Mouse (Mus musculus) ES-E14 (cell line): ENCODE measurements around the gene Glb1l3. TPM values are rescaled to one million over a fixed set of nuclear protein-coding genes. Genes with fewer than 3 reads are reported as not detected.
A peak's percentile ranks its signal among the peaks of the same experiment; 100 is the strongest.

ENCODE experiments used
- DNase-seq: peaks from one replicate; pipeline ENCODE4 v3.0.0-alpha.2; 2013; ENCODE audit warnings: low read depth, low spot score
- H3K27ac ChIP-seq: 2 replicates; pipeline ENCODE4 v1.5.1; 2012; ENCODE audit warnings: low read depth, mild to moderate bottlenecking, low read length, moderate library complexity, mixed read lengths; ENCODE audit not compliant: poor library complexity, insufficient read depth, severe bottlenecking
- H3K36me3 ChIP-seq: 2 replicates; pipeline ENCODE4 v1.6.1; 2012; ENCODE audit warnings: mild to moderate bottlenecking, low read length, moderate library complexity, mixed read lengths; ENCODE audit not compliant: control insufficient read depth, poor library complexity, insufficient read depth, severe bottlenecking
- H3K4me1 ChIP-seq, 2 experiments: fragments of 150-350 bp in 1 of 2; sonication (generic) in 1 of 2; 2 replicates each; pipeline ENCODE4 v1.6.1; 2012; ENCODE audit warnings: low read length in 2 of 2, mild to moderate bottlenecking in 1 of 2, mixed read lengths in 1 of 2; ENCODE audit not compliant: control insufficient read depth in 2 of 2, insufficient read depth in 2 of 2, poor library complexity in 1 of 2
- H3K4me3 ChIP-seq, 2 experiments: fragments of 150-350 bp in 1 of 2; sonication (generic) in 1 of 2; 2 replicates each; pipeline ENCODE4 v1.5.1; 2012; ENCODE audit warnings: low read length in 2 of 2, low read depth in 1 of 2, mild to moderate bottlenecking in 1 of 2, mixed read lengths in 1 of 2; ENCODE audit not compliant: insufficient read depth in 1 of 2, poor library complexity in 1 of 2, severe bottlenecking in 1 of 2
- H3K9ac ChIP-seq: 2 replicates; pipeline ENCODE4 v1.6.1; 2012; ENCODE audit warnings: low read depth, mild to moderate bottlenecking, low read length, mixed read lengths; ENCODE audit not compliant: poor library complexity, insufficient read depth, severe bottlenecking
- H3K9me3 ChIP-seq: fragments of 150-350 bp; sonication (generic); 2 replicates; pipeline ENCODE4 v1.6.1; 2012; ENCODE audit warnings: low read depth, mild to moderate bottlenecking, low read length; ENCODE audit not compliant: control insufficient read depth, insufficient read depth
- CHD2 ChIP-seq: IDR thresholded peaks from 2 replicates; pipeline ENCODE4 v1.6.1; 2014; ENCODE audit warnings: mild to moderate bottlenecking, low read depth, low read length, inconsistent platforms
- HCFC1 ChIP-seq: IDR thresholded peaks from 2 replicates; pipeline ENCODE4 v1.6.1; 2012; ENCODE audit warnings: low read length, inconsistent platforms, borderline replicate concordance; ENCODE audit not compliant: insufficient read depth
- MAFK ChIP-seq: IDR thresholded peaks from 2 replicates; pipeline ENCODE4 v1.6.1; 2014; ENCODE audit warnings: mild to moderate bottlenecking, low read depth, low read length, inconsistent platforms; ENCODE audit not compliant: insufficient read depth
- ZC3H11A ChIP-seq: IDR thresholded peaks from 2 replicates; pipeline ENCODE4 v1.6.1; 2012; ENCODE audit warnings: low read depth, mild to moderate bottlenecking, inconsistent platforms, low read length, borderline replicate concordance
- ZNF384 ChIP-seq: IDR thresholded peaks from 2 replicates; pipeline ENCODE4 v1.6.1; 2012; ENCODE audit warnings: low read depth, low read length, inconsistent platforms
- in situ Hi-C, 2 experiments: fragments of 600-800 bp; cut with MboI; formaldehyde crosslinking; loops; one replicate each; pipeline ENCODE4 v1.15.1; 2025; ENCODE audit warnings: low sequenced_read_pairs in 2 of 2, inconsistent platforms in 1 of 2; ENCODE audit not compliant: unreplicated experiment in 2 of 2
- total RNA-seq: library from RNA; depleted of rRNA; stranded (reverse); fragments of 300-350 nt; gene quantifications from 2 replicates; pipeline ENCODE4 v1.2.3, GENCODE M21; 2012

Glb1l3 gene
- total RNA-seq, 1 experiment = not detected

DNA sequence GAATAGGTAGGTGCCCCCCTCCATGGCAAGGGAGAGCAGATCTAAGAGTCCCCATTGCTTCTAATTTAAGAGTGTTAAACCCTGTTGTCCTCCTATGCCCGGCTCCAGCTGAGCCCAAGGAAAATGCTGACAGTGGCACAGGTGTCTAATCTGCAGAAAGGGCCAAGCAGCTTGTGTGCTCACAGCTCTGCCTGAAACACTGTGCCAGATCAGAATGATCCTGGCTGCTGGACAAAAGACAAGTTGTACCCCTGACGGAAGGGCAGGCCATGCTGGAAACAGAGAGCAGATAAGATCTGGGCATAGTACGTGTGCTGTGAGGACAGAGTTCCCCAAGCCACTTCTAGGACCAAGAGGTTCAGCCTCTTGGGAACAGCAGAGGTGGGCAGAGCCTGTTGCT is 67.9 kb downstream of the Glb1l3 start:
- no peak for DNase-seq
- no peaks in the 10 kb centered on the region for H3K9me3 ChIP-seq
- H3K9ac ChIP-seq = no peak overlapping the region
- H3K4me1 ChIP-seq = no peaks in the 10 kb centered on the region
- no peak overlapping the region for H3K4me3 ChIP-seq
- no peaks in the 10 kb centered on the region for H3K36me3 ChIP-seq
- H3K27ac ChIP-seq = no peak overlapping the region
- TF ChIP-seq ZNF384 (no peak), HCFC1 (no peak), ZC3H11A (no peak), MAFK (no peak), CHD2 (no peak)
- in situ Hi-C loops = no loop called here

DNA sequence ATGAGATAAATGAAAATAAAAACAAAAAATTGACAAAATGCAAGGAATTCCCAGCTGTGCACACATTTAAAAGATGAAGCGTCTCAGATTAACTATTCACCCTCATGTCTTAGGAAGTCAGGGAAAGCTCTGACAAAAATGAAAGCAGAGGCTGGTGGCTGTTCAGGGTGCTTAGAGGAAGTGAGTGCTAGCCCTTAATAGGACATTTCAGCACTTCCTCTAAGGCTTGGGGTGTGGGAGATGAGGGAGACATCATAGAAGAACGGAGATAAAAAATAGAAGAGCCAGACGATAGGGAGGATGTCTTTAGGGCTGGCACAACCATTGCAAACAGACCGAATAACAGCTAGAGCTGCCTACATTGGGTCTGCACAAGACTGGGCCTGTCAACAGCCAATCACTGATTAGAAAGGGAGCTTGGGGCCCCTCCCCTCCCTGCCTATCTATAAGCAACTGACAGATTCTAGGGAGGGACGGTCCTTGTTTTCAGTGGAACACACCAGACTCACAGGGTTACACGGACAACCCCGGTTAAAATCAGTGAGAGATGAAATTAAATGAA is 77.2 kb downstream of the Glb1l3 start:
- in situ Hi-C loops = no loop called here
- no peak overlapping the region for H3K9ac ChIP-seq

DNA sequence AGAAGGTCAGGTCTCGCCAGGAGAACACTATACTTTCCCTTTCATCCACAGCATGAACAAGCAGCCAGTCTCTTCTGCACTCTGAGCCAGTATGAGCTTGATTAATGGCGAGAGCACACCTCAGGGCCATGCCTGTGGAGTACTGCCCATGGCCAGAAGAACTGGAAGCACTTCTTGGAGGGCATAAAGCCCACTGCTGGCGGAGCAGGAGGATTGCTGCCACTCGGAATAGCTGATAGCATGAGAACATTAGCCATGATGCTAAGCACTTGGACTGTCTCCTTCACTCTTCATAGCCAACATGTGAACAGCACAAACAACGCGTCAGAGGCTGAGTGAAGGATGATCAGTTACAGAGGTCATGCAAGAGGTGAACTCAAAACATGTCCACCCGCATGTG is 82.3 kb downstream of the Glb1l3 start:
- in situ Hi-C loops = no loop called here
- Histone ChIP-seq H3K9me3 (no peaks in the 10 kb centered on the region), H3K27ac (no peak overlapping the region), H3K9ac (no peak overlapping the region), H3K4me1 (no peaks in the 10 kb centered on the region), H3K4me3 (no peak overlapping the region), H3K36me3 (no peaks in the 10 kb centered on the region)
- no peak for DNase-seq
- TF ChIP-seq ZC3H11A (no peak), CHD2 (no peak), ZNF384 (no peak), HCFC1 (no peak), MAFK (no peak)

More for the DNA sequence above, 77.2 kb downstream of the Glb1l3 start:
- Histone ChIP-seq H3K4me1 (no peaks in the 10 kb centered on the region), H3K36me3 (no peaks in the 10 kb centered on the region), H3K27ac (no peak overlapping the region), H3K4me3 (no peak overlapping the region), H3K9me3 (no peaks in the 10 kb centered on the region)
- no peak for DNase-seq
- TF ChIP-seq ZC3H11A (no peak), HCFC1 (no peak), CHD2 (no peak), MAFK (no peak), ZNF384 (no peak)

DNA sequence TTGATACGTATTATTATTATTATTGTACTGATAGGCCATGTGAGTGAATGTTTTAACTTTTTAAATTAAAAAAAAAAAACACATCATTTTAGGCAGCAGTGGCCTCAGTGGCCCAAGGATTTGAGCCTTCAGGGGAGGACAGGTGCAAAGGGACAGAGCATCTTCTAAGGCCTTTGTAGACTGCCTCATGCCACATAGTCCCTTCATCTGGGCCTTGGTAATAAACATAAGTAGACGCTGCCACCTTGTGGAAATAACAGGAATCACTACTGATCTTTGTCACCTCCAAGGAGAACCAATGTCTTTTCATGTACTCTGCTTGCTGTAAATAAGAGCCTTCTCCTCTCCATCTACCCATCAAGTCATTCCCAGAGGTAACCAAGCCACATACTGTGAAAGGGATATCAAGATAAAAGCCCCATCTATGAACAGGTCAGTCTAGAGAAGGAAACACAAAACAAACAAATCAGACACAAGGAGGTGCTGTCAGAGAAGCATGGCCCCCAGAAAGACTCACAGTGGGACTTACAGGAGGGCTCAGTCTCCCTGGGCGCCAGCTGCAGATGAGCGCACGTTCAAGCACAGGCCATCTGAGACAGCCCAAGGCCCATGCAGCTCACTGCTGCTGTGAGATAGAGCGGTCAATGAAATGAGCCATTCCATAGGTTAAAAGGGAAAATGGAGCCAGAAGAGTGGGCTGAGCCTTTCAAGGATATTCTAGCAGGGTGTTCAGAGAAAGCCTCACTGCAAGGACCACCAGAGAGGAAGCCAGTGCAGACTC is 84.4 kb downstream of the Glb1l3 start:
- in situ Hi-C loops = no loop called here
- H3K4me3 ChIP-seq = no peak overlapping the region
- H3K27ac ChIP-seq = no peak overlapping the region
- no peaks in the 10 kb centered on the region for H3K4me1 ChIP-seq
- H3K36me3 ChIP-seq = no peaks in the 10 kb centered on the region
- no peak overlapping the region for H3K9ac ChIP-seq
- TF ChIP-seq MAFK (no peak), ZNF384 (no peak), HCFC1 (no peak), CHD2 (no peak), ZC3H11A (peak; percentile 78)
- DNase-seq = peak; percentile 54
- H3K9me3 ChIP-seq = no peaks in the 10 kb centered on the region

DNA sequence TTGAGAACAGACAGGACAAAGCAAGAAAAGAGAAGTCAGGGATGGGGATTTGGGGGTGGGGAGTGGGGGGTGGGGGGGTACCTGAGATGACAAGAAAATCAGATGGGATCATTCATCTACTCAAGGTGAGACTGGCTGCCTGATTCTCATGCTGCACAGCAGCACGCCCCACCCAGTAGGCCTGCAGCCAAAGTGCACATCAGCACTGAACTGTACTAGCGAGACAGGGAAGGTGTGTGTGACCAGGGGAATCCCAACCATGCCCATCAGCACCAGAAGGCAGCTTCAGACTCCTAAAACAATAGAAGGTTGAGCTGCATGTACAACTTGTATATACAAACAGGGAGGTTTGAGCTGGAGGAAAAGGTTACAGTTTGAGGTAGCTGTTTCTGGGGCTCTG is 85.0 kb downstream of the Glb1l3 start:
- no peak for DNase-seq
- no peaks in the 10 kb centered on the region for H3K4me1 ChIP-seq
- no peaks in the 10 kb centered on the region for H3K36me3 ChIP-seq
- in situ Hi-C loops = no loop called here
- H3K27ac ChIP-seq = no peak overlapping the region
- H3K9me3 ChIP-seq = no peaks in the 10 kb centered on the region
- no peak overlapping the region for H3K4me3 ChIP-seq
- no peak overlapping the region for H3K9ac ChIP-seq
- no peak for TF ChIP-seq ZC3H11A
- no peak for TF ChIP-seq HCFC1
- no peak for TF ChIP-seq CHD2
- no peak for TF ChIP-seq ZNF384
- no peak for TF ChIP-seq MAFK
